Mouse (Mus musculus): ENCODE data around the gene Cbfa2t3. TPM values are rescaled to one million over a fixed set of nuclear protein-coding genes. Genes with fewer than 3 reads are reported as not detected.

Gene Cbfa2t3
- total RNA-seq, 2 experiments from 2014 or later, result 17.3 to 19.3 TPM

DNA sequence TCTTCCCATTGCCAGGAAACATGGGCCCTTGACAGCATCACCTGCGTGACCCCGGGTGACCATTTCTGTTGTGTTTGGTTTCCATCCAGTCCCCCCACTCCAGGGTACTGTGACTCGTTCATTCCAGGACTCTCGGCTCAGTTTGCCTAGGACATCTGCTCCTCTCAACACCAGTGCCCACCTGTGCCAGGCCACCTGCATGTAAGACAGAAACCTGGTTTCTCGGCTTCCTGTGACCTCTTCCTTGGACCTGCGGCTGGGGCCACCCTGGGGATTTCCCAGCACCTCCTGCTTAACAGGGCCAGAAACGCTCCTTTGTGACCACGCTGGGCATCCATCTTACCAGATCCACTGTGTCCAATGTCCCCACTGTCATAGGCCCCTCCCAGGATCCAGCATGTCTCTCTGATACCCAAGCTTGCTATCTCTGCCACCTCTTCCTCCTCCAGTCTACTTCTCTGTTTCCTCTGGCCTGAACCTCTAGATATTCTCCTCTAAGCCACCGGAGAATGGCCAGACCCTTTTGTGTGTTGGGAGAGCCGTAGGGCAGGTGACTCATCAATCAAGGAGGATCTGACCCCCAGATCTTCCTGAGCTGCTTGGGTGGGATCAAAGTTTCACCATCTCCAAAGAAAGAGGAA lies 19.1 kb upstream of the Cbfa2t3 start:
- no peak for DNase-seq

GRCm38 (mm10) chr8:122716566-122716965 lies 17.7 kb upstream of the Cbfa2t3 start:
- DNase-seq, result no peak

DNA sequence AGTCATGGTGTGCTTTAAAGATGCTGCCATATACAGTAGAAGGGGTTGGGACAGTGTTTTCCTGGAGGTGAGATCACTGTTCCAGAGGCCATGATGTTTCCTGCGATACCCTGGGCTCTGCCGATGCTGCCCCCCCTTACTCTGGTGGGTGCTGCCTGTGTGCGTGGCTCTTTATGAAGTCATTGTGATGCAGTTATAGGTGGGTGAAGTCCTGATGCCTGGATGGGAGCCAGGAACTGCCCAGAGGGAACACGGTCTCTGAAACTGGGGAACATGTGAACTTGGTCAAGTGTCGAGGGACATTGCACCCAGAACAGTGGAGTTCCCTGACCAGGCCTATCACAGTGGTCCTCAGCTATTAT lies 14.2 kb upstream of the Cbfa2t3 start:
- no peak for DNase-seq

DNA sequence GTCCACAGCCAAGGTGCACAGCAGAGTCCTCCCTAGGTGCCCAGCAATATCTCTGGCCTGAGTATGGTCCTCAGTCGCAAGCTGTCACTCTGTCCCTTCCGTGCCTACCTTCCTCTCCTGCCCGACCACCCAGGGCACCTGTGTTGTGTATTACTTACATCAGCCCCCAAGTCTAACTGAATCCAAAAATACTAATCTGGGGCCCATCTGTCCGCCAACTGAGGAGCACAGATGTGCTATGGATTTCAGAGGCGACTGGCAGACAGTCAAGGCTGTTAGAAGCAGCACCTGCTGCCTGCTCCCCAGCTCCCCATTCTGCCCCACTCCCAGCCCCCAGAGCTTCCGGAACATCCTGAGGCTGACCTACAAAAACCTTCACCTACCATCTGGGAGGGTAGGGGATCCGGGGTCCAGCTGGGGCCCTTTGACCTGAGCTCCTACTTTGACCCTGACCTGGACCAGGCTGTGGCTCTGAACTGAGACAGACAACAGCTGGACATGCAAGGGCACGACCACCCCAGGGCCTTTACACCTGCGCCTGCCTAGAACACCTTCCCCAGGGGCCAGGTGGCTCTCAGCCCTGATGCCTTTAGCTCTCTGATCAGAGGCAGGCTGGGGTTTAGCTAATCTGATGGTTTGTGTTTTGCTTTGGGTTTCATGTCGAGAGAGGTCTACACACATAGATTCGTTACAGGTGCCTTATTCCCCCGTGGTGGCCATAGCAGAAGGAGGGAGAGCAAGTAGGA lies 13.7 kb upstream of the Cbfa2t3 start:
- no peak for DNase-seq

DNA sequence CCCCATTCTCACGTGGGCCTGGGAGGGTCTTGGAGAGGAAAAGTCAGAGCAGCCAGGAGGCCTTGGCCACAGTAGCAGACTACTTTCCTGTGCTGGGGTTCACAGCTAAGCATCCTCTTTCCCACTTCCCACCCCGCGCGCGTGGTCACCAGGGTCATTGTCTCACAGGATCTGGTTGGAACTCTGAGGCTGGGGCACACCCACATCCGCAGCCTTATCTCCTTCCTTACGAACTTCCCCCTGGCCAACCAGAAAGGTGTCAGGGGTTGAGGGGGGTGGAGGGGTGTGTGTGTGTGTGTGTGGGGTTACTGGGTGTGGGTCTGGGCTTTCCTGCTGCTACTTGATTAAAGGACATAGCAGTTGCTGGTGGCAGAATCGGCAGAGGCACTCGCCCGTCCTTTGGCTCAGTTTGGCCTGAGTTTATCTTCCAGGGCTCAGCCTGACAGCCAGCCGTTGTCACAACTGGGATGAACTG lies 13.0 kb upstream of the Cbfa2t3 start:
- DNase-seq, result peak; percentile 56

- no peak for DNase-seq
These were observed 12.6 kb upstream of the Cbfa2t3 start for GRCm38 (mm10) chr8:122711480-122711879.

DNA sequence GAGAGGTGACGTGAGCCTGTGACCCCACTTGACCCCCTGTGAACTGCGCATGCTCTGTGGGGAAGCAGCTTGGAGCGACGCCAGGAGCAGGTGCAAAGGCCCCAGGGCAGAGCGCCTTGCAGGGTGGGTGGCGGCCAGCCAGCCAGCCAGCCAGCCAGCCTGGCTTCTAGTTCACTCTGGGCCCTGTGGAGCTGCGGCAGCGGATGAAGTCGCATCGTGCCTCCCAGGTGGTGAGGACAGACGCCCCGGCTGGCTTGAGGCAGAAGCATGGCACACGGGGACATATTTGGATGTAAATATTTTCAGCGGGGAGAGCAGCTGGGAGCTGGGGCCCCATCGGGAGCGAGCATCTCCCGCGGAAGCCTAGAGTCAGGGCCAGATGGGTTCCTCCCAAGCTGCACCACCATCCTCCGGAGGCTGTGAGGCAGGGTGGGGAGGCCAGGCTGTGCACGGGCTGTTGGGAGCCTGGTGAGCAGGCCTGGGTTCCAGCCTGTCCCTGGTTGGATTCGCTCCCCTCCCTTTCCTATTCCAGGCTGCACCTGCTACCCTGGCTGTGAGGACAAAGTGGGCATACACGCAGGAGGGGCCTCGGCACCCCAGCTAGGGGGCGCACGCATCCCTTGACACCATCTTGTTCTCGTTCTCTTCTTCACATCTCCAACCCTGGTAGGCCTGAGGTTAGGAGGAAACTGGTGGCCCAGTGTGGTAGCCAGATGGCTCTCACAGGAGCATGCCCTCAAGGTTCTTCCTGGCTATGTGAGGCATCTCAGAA lies 10.6 kb upstream of the Cbfa2t3 start:
- no peak for DNase-seq

DNA sequence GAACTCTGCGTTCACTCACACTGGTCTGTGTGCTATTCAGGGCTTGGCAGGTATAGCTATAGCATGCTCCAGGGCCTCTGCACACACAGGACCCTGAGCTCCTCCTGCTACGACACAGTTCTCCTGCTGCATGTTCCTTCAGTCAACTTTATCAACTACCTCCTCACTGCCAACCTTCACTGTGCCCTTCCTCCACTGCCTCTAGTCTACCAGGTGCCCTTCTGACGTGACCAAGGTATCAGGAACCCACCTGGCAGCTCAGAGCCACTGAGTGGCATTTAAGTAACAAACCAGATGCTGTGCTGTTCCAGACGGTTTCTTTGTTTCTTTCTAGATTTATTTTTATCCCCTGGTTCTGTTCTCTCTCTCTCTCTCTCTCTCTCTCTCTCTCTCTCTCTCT lies 8.3 kb upstream of the Cbfa2t3 start:
- DNase-seq, result no peak

DNA sequence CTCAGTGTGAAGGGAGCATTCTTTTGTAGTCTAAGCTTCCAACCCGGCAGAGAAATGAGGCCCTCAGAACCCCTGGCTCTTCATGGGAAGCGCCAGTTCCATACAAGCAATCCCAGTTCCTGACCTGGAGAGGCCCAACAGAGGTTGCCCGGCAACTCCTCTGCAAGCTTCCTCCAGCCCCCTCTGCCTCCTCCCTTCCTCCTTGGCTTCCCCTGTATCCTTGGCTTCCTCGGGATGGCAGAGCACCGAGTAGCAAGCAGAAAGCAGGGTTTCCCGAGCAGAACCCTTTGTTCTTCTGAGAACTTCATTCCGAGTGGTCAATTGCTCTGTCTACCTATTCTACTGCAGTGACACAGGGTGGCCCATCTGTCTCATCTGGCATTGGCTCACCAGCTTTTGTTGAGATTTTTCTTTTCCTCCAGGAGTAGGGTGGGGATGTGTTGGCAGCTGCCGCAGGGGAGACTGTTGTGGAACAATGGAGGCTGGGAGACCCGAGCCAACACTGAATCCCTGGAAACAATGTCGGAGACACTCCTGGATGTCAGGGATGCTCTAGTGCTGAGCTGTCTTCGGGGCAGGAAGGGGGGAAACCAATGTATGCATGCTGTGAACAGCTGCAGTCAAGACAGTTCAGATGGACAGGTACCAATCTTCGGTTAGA lies 7.1 kb upstream of the Cbfa2t3 start:
- no peak for DNase-seq

DNA sequence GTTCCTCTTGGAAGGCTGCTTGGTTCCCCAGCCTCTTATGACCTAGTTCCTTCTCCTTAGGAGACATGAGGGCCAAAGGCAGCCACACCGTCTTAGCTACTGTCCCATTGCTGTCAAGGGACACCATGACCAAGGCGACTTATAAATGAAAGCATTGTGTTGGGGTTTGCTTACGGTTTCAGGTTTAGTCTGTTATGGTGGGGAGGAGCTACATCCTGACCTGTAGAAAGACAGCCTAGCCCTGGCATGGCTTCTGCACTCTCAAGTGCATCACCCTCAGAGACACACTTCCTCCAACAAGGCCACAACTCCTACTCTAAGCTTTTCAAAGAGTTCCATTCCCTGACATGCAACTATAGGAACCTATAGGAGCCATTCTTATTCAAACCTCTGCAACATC lies 5.7 kb upstream of the Cbfa2t3 start:
- no peak for DNase-seq

- DNase-seq, result no peak
These were observed 4.0 kb upstream of the Cbfa2t3 start for GRCm38 (mm10) chr8:122702957-122703356.

GRCm38 (mm10) chr8:122702301-122702941 lies 3.5 kb upstream of the Cbfa2t3 start:
- DNase-seq, result no peak

DNA sequence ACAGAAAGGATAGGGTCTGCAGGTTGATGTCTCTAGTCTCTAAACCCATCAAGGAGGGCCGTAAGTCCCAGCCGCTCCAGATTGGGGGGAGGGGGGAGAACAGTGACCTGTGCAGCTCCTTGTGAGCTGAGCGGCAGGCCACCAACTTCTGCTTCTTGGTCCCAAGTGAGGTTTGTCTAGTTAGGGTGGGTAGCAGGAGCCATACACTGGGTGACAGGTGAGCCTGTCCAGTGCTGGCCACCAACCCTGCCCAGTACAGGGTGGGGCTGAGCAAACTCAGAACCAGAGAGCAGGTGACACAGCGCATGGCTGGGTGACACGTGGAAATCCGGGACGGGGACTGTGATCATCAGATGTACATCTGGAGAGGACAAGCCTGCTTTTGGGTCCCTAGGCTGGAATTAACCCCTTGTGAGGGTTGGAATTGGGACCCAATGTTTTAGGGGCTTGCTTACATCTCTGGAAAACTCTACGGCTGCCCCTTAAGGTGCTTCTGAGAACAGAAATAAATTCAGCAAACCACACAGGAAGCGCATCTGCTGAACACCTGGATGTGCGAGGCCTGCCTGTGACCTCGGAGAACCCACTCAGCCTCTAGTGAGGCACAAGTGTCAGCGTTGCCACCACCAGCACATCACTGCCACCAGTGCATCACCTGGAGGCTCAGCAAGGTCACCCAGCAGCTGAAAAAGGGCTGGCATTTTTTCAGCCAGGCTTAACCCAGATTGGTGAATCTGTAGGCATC lies 2.7 kb upstream of the Cbfa2t3 start:
- DNase-seq, result no peak

DNA sequence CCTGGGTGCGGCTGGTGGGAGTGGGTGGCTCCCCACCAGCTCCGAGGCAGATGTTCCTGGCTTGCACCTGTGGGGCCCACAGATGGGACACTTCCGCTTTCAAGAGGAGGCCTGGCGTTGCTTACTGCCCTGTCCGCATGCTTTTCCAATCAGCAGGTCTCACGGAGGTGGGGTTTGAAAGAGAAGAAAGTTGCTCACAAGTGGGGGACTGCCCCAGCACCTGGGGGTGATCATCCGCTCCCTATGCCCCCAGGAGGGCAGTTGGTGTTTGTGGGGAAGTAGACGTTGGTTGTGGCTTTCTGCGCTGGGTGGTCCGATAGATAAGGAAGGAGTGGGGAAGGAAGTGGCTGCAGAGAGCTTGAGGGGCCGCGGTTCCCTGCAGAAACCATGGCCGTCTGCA lies 1.7 kb upstream of the Cbfa2t3 start:
- DNase-seq, result no peak

- DNase-seq, result no peak
These were observed 598 bp downstream of the Cbfa2t3 start for GRCm38 (mm10) chr8:122698254-122698768.

DNA sequence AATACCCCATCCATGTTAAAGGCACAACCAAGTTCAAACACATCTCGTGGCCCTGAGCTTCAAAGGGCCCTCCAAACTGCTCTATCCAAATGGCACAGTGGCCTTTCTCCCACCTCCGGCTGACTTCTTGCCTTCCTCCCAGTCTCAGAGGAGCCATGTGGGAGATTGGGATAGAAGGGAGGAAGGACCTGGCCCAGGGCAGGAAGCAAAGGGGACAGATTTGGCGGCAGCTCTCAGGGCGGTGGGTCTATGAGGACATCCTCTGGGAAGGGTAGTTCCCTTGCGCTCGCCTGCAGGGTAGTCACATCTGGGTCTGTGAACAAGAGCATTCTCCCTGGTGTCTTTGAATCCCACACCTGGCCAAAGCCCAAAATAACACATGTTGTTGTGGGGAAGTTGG lies 1.3 kb downstream of the Cbfa2t3 start:
- no peak for DNase-seq

DNA sequence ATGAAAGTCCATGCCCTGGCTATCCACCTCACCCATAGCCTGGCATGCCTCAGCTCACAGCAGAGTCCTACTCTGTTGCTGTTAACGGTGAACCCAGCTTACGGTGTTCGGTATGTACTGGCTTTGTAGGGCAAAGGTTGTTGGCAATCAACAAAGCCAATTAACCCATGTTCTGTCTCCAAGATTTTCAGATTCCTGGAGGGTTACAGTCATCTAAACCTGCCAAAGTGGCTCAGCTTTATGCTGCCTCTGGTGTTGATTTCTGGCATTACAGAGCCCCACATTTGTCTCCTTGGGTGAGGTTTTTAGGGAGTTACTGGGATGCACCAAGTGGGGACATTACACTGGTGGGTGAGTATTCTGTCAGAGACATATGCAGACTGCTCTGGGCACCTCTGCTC lies 1.7 kb downstream of the Cbfa2t3 start:
- DNase-seq, result peak; percentile 60

- no peak for DNase-seq
These were observed 3.4 kb downstream of the Cbfa2t3 start for GRCm38 (mm10) chr8:122695438-122696042.

DNA sequence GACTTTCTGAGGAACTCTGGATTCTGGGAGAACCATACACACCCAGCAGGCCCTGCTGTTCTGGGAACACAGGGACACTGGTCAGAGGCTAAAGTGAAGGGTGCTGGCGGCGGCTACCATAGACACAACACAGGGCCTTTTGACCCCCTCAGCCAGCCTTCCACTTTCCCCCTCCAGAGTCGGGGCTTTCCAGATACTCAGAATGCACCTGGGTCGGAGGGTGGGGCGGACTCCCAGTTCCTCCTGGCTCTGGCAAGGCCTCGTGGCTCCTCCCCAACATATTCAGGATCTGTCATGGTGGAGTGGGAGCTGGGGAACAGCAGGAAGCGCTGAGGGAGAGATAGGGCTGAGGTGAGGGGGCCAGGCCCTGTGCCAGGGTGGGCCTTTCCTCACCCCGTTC lies 6.8 kb downstream of the Cbfa2t3 start:
- DNase-seq, result no peak

- peak; percentile 78 for DNase-seq
These were observed 7.9 kb downstream of the Cbfa2t3 start for GRCm38 (mm10) chr8:122691018-122691417.

- no peak for DNase-seq
These were observed 9.6 kb downstream of the Cbfa2t3 start for GRCm38 (mm10) chr8:122689315-122689714.

Measured in heart, postnatal 4 days (tissue).